Mouse (Mus musculus): ENCODE results near the gene a.
A peak's percentile ranks its signal among the peaks of the same experiment; 100 is the strongest.
"Not testable (repeated sequence)": the region's sequence is repeated elsewhere in the genome, so short reads cannot be mapped to it uniquely, and the experiment has no call there.

Gene a

DNA sequence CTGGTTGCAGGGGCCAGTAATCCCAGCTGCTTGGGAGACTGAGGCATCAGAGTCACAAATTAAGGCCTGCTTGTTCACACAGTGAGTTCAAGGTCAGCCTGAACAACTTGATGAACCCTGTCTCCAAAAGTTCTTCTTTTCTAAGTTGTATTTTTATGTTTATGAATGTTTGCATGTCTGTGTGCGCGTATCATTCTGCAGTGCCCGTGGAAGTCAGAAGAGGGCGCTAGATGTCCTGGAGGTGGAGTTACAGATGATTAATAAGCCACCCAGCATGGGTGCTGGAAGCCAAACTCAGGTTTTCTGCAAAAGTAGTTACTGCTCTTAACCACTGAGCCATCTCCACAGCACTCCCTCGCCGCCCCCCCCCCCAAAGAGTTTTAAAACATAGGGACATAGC, 118.6 kb downstream of the a start:
- peak; percentile 29 for DNase-seq (ENCODE audit: low read depth, low spot score)
- no peaks in the 10 kb centered on the region for H3K27me3 ChIP-seq (ENCODE audit: control insufficient read depth, insufficient read depth, low read length, poor library complexity, severe bottlenecking)

DNA sequence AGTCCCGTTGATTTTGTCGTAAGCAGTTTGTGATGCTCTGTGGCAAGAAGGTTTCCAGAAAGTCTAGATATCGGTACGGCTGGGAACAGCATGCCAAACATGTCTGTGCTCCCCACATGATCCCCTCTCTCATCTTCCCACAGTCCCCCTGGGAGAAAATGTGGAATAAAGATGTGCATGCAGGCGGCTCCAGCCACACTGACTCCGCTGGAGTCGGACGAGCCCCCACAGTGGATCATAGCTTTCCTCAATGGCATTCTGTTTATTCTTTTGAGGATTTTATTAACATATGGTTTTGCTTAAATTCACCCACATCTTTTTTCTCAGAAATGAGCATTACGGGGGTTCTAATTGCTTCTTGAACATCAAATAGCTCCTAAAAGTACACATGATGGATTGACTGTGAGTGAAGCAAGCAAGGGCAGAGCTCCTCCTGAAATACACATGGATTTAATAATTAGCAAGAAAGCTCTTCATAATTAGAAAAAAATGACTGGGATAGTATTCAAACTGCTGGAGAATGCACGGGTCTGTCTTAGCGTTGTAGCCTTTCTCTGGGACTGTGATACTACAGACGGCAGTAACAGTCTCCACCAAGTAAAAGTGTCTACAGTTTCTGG, 124.8 kb downstream of the a start:
- no peaks in the 10 kb centered on the region for H3K27me3 ChIP-seq (ENCODE audit: control insufficient read depth, insufficient read depth, low read length, poor library complexity, severe bottlenecking)
- no peaks in the 10 kb centered on the region for H3K36me3 ChIP-seq (ENCODE audit: control insufficient read depth, insufficient read depth, low read length, poor library complexity, severe bottlenecking)
- no peak for DNase-seq (ENCODE audit: low read depth, low spot score)

More for the DNA sequence above, 118.6 kb downstream of the a start:
- H3K36me3 ChIP-seq (ENCODE audit: control insufficient read depth, insufficient read depth, low read length, poor library complexity, severe bottlenecking), result no peaks in the 10 kb centered on the region

DNA sequence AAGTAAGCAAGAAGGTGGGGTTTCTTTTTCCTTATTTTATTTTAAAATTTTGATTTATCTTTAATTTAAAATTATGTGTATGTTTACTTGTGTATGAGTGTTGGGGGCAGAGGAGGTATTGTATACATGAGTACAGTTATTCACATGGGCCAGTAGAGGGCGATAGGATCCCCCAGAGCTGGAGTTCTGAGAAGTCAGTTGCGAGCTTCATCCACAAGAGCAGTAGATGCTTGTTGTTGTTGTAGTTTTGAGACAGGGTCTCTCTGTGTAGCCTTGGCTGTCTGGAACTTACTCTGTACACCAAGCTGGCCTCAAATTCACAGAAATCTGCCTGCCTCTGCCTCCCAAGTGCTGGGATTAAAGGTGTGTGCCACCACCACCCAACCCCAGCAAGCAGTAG, 125.3 kb downstream of the a start:
- DNase-seq (ENCODE audit: low read depth, low spot score), result peak; percentile 70
- no peaks in the 10 kb centered on the region for H3K36me3 ChIP-seq (ENCODE audit: control insufficient read depth, insufficient read depth, low read length, poor library complexity, severe bottlenecking)
- H3K27me3 ChIP-seq (ENCODE audit: control insufficient read depth, insufficient read depth, low read length, poor library complexity, severe bottlenecking), result no peaks in the 10 kb centered on the region

DNA sequence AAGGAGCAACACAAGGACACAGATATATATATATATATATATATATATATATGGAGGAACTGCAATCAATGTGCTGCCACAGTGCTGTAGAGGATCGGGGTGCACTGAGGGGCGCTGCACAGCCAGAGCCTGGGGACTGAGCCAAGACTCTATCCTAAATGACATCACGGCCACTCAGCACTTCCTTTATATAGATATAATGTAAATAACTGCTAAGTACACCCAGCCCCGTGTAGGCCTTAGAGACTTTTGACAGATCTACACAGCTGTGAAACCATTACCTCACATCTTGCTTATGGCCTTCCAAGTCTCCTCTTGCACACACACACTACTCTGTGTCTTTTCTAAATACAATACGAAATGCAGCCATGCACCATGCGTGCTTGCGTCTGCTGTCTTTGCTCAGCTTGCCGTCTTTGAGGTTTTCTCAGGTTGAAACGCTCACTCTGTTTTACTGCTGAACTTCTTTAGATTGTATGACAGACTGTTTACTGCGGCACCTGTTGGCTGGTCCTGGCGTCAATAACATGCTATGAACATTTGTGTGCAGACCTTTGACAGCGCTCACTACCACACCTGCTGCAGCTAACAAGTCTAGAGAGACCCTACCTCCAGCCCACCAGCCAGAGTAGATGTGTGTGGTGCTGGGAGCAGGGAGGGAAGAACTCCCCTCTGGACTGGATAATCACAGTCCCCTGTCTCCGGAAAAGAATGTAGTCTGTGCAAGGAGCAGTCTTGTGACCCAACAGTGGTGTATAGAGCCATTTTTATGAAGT, 126.9 kb downstream of the a start:
- no peaks in the 10 kb centered on the region for H3K36me3 ChIP-seq (ENCODE audit: control insufficient read depth, insufficient read depth, low read length, poor library complexity, severe bottlenecking)
- no peak for DNase-seq (ENCODE audit: low read depth, low spot score)
- no peaks in the 10 kb centered on the region for H3K27me3 ChIP-seq (ENCODE audit: control insufficient read depth, insufficient read depth, low read length, poor library complexity, severe bottlenecking)

DNA sequence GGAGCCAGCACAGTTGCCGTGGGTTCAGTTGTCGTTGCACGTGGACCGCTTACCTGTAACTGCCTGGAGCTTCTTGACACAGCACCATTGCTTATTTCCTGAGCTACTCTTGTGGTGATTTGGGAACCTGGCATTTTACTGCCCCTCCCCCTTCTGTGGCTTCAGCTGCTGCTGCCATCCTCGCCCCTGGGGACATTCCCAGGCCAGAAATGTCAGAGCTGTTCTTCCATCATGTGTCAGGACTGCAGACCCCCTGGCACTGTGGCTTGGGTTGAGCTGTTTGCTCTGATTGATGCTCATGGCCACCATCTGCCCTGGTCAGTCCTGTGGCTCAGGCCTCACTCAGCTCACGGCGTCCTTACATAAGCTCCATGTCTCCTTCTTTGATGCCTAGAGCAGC, 129.7 kb downstream of the a start:
- Histone ChIP-seq H3K27me3 (ENCODE audit: control insufficient read depth, insufficient read depth, low read length, poor library complexity, severe bottlenecking) (no peaks in the 10 kb centered on the region), H3K36me3 (ENCODE audit: control insufficient read depth, insufficient read depth, low read length, poor library complexity, severe bottlenecking) (no peaks in the 10 kb centered on the region)
- no peak for DNase-seq (ENCODE audit: low read depth, low spot score)

DNA sequence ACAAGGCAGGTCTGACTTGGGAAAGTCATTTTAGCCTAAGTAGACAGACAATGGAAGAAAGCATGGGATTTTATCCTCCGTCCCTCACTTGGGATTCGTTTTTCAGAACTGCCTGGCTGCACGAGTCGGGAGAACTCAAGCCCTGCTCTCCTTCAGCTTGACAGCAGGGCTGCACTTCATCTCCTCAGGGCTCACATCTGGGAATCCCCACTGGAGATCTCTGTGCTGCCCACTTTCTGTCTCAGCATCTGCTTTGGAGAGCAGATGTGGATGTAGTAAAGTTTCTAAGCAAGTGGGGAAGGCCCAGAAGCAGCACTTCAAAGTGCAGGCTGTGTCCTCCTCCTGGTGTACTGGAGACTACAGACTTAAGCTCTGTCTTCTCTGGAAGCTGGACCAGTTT, 130.9 kb downstream of the a start:
- not testable (repeated sequence) for DNase-seq (ENCODE audit: low read depth, low spot score); H3K27me3 ChIP-seq (ENCODE audit: control insufficient read depth, insufficient read depth, low read length, poor library complexity, severe bottlenecking); H3K36me3 ChIP-seq (ENCODE audit: control insufficient read depth, insufficient read depth, low read length, poor library complexity, severe bottlenecking)

DNA sequence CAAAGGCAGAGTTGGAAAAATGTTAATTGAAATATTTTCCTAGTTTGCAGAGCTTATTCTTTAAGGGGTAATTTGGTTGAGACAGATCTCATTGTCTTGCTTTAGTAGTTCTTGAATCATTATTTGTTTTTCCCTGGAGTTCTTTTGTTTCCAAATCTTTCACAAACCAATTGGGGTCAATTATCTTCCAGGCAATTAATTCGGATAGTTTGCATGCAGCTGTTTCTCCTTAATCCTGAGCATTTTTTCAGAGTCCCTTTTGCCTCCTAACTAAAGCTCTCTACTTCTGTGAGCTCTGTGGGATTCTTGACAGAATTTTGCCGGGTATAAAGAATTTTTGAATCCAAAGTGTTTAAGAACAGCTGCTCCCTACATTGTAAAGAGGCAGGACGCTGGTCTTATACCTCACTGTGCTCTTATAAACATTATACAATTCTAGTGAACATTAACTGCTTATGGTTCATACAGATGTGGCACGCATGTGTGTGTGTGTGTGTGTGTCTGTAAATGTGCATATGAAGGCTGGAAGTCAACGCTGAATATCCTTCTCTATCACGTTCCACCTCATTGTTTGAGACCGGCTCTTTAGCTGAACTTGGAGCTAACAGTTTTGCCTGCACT, 134.3 kb downstream of the a start:
- no peaks in the 10 kb centered on the region for H3K27me3 ChIP-seq (ENCODE audit: control insufficient read depth, insufficient read depth, low read length, poor library complexity, severe bottlenecking)
- H3K36me3 ChIP-seq (ENCODE audit: control insufficient read depth, insufficient read depth, low read length, poor library complexity, severe bottlenecking), result no peaks in the 10 kb centered on the region
- DNase-seq (ENCODE audit: low read depth, low spot score), result no peak

DNA sequence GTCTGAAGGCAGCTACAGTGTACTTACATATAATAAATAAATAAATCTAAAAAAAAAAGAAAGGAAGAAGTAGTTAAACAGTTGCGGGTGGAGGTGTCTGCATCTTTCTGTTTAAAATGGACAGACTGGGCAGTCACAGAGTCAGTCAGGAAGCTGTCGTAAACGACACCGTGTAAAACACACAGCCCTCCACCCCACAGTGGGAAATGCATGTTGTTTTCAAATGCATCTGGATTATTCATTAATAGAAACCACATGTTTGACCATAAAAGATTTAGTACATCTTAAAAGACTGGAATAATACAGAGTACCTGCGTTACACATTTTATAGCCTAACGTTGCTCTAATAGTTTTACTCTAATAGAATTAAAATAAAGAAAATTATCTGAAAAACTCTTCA, 135.6 kb downstream of the a start:
- Histone ChIP-seq H3K36me3 (ENCODE audit: control insufficient read depth, insufficient read depth, low read length, poor library complexity, severe bottlenecking) (no peaks in the 10 kb centered on the region), H3K27me3 (ENCODE audit: control insufficient read depth, insufficient read depth, low read length, poor library complexity, severe bottlenecking) (no peaks in the 10 kb centered on the region)
- DNase-seq (ENCODE audit: low read depth, low spot score), result no peak

DNA sequence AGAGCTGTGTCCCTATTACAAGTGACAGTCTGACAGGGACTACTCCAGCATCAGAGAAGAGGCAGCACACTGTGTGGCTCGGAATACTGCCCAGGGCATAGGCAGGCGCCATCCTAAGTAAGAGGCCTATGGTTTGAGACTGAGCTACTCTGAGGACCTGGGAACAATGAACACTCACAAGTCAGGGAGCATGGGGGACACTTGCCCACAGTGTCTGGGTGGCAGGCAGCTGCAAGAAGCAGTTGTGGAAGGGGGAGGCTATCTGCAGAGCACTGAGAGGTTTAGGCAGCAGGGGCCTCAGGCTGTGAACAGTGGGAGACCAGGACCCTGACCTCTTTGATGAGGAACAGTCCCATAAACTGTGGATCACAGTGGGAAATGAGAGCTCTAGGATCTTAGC, 137.1 kb downstream of the a start:
- H3K36me3 ChIP-seq (ENCODE audit: control insufficient read depth, insufficient read depth, low read length, poor library complexity, severe bottlenecking), result no peaks in the 10 kb centered on the region
- no peaks in the 10 kb centered on the region for H3K27me3 ChIP-seq (ENCODE audit: control insufficient read depth, insufficient read depth, low read length, poor library complexity, severe bottlenecking)
- no peak for DNase-seq (ENCODE audit: low read depth, low spot score)

DNA sequence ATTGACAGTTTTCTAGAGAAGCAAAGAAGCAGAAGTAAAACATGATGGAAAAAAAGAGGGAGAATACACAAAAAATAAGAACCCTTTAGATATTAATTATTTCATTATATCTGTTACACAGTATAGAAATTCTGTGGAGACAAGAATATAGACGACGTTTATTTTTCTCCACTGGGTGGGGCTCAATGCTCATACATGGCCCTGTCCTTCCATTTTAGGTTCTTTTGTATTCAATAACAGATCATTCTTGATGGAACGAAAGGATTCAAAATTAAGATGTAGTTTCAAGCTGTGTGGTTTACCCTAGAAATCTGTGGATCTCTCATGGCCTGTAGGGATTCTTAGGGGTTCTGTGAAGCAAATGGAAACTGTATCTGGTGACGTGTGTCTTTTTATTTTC, 142.7 kb downstream of the a start:
- H3K27me3 ChIP-seq (ENCODE audit: control insufficient read depth, insufficient read depth, low read length, poor library complexity, severe bottlenecking), result no peaks in the 10 kb centered on the region
- H3K36me3 ChIP-seq (ENCODE audit: control insufficient read depth, insufficient read depth, low read length, poor library complexity, severe bottlenecking), result no peaks in the 10 kb centered on the region
- peak; percentile 12 for DNase-seq (ENCODE audit: low read depth, low spot score)

DNA sequence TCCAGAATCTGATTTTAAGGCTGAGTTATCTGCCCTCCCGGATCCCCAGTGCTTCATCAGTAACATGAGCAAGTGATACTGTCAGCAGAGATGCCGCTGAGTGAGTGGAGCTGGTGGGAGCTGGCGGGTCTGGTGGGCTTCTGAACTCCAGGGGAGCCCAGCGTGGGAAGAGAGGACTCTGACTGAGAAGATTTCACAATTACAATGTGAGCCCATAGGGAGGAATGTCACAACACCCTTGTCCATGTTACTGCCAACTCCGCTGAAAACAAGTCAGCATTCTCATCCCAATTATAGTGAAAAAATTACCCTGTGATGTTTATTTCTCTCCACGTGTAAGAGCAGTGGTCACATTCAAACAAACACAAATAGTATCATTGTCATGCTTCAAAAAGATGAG, 144.9 kb downstream of the a start:
- no peak for DNase-seq (ENCODE audit: low read depth, low spot score)
- Histone ChIP-seq H3K36me3 (ENCODE audit: control insufficient read depth, insufficient read depth, low read length, poor library complexity, severe bottlenecking) (no peaks in the 10 kb centered on the region), H3K27me3 (ENCODE audit: control insufficient read depth, insufficient read depth, low read length, poor library complexity, severe bottlenecking) (no peaks in the 10 kb centered on the region)

DNA sequence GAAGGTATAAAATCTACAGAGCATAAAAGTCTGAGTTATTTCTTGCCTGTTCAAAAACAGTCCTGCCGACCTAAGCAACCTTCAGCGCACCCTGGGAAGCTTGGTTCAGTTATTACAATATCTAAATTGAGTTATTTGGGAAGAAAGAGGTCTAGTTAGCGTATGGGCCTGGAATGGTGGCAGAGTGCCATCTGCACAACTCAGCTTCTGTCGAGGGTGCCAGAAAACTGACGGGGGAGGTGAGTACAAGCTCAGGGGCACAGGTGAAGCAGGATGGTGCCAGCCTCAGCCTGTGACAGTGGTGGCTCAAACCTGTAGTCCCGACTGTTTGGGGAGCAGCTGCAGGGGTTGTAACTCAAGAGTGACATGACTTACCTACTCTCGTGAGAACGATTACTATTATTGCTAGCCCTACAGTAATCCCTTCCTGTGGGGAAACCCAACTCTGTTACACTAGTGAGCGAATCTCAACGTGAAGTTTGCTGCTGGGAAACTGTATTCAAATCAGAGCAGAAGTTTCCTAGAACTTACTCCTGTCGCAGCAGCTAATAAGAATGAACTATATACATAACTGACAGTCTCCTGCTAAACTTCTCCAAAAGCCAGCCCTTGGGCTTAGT, 145.4 kb downstream of the a start:
- Histone ChIP-seq H3K36me3 (ENCODE audit: control insufficient read depth, insufficient read depth, low read length, poor library complexity, severe bottlenecking) (no peaks in the 10 kb centered on the region), H3K27me3 (ENCODE audit: control insufficient read depth, insufficient read depth, low read length, poor library complexity, severe bottlenecking) (no peaks in the 10 kb centered on the region)
- no peak for DNase-seq (ENCODE audit: low read depth, low spot score)

DNA sequence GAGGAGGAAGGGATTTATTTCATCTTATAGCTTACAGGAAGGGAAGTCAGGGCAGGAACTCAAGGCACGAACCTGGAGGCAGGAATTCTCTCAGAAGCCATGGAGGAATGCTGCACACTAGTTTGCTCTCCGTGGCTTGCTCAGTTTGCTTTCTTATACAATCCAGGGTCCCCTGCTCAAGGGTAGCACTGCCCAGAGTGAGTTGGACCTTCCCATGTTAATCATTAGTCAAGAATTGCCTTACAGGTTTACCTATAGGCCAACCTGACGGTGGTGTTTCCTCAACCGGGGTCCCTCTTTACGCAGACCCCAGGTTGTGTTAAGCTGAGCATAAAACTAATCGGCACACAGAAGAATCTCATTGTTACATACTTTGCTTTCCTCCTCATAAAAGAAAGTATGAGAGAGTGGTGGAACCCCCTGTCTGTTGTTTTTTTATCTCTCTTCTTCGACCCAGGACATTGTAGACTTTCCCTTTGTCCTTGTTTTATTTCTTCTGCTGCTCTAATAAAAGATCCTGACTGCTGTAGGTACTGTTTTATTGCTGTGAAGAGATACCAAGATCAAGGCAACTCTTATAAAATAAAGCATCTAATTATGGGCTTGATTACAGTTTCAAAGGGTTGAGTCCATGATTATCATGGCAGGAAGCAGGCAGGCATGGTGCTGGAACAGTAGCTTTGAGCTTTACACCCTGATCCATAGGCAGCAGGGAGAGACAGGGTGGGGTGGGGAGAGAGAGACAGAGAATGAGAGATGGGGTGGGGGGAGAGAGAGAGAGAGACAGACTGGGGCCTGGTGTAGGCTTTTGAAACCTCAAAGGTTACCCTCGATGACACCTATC, 146.6 kb downstream of the a start:
- Histone ChIP-seq H3K27me3 (ENCODE audit: control insufficient read depth, insufficient read depth, low read length, poor library complexity, severe bottlenecking) (no peaks in the 10 kb centered on the region), H3K36me3 (ENCODE audit: control insufficient read depth, insufficient read depth, low read length, poor library complexity, severe bottlenecking) (no peaks in the 10 kb centered on the region)
- no peak for DNase-seq (ENCODE audit: low read depth, low spot score)

DNA sequence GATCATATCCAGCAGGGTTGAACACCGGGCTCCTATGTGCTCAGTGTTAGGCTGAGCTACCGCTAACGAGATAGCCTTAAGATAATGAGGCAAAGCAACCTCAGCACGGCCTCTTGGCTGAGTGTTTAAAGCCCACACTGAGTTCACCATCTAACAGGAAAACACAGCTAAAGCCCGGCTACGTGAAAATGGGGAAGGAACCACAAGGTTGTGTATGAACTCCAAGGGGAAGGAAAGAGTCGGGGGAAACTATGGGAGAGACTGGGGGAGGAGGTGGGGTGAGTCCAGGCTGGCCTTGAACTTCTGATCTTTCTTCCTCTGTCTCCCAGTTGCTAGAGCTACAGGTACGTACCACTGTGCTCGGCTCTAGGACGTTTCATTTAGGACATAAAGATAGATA, 150.8 kb downstream of the a start:
- Histone ChIP-seq H3K27me3 (ENCODE audit: control insufficient read depth, insufficient read depth, low read length, poor library complexity, severe bottlenecking) (no peaks in the 10 kb centered on the region), H3K36me3 (ENCODE audit: control insufficient read depth, insufficient read depth, low read length, poor library complexity, severe bottlenecking) (no peaks in the 10 kb centered on the region)
- DNase-seq (ENCODE audit: low read depth, low spot score), result no peak
